Mouse (Mus musculus): ENCODE data around the gene Tex48.

The Tex48 gene

GRCm38 (mm10) chr4:63594459-63595110 lies 27.6 kb downstream of the Tex48 start:
- DNase-seq (ENCODE audit: low spot score in 2 of 2), result no peak

- DNase-seq (ENCODE audit: low spot score in 2 of 2), result no peak
These were observed 31.7 kb downstream of the Tex48 start for GRCm38 (mm10) chr4:63590538-63590937.

GRCm38 (mm10) chr4:63589987-63590386 lies 32.2 kb downstream of the Tex48 start:
- no peak for DNase-seq (ENCODE audit: low spot score in 2 of 2)

- DNase-seq (ENCODE audit: low spot score in 2 of 2), result no peak
These were observed 36.0 kb downstream of the Tex48 start for GRCm38 (mm10) chr4:63586240-63586639.

- no peak for DNase-seq (ENCODE audit: low spot score in 2 of 2)
These were observed 37.0 kb downstream of the Tex48 start for GRCm38 (mm10) chr4:63585216-63585615.

- DNase-seq (ENCODE audit: low spot score in 2 of 2), result no peak
These were observed 39.6 kb downstream of the Tex48 start for GRCm38 (mm10) chr4:63582580-63582979.

- DNase-seq (ENCODE audit: low spot score in 2 of 2), result no peak
These were observed 42.1 kb downstream of the Tex48 start for GRCm38 (mm10) chr4:63580078-63580477.

- no peak for DNase-seq (ENCODE audit: low spot score in 2 of 2)
These were observed 42.6 kb downstream of the Tex48 start for GRCm38 (mm10) chr4:63579649-63580048.

- no peak for DNase-seq (ENCODE audit: low spot score in 2 of 2)
These were observed 49.6 kb downstream of the Tex48 start for GRCm38 (mm10) chr4:63572621-63573020.

GRCm38 (mm10) chr4:63570208-63570781 lies 51.9 kb downstream of the Tex48 start:
- no peak for DNase-seq (ENCODE audit: low spot score in 2 of 2)

- no peak for DNase-seq (ENCODE audit: low spot score in 2 of 2)
These were observed 52.9 kb downstream of the Tex48 start for GRCm38 (mm10) chr4:63569322-63569721.

GRCm38 (mm10) chr4:63567712-63568390 lies 54.4 kb downstream of the Tex48 start:
- DNase-seq (ENCODE audit: low spot score in 2 of 2), result no peak

- no peak for DNase-seq (ENCODE audit: low spot score in 2 of 2)
These were observed 59.5 kb downstream of the Tex48 start for GRCm38 (mm10) chr4:63562742-63563141.

- DNase-seq (ENCODE audit: low spot score in 2 of 2), result peak; percentile 62 to 64
These were observed 60.2 kb downstream of the Tex48 start for GRCm38 (mm10) chr4:63561861-63562675.

GRCm38 (mm10) chr4:63560079-63560478 lies 62.1 kb downstream of the Tex48 start:
- DNase-seq (ENCODE audit: low spot score in 2 of 2), result peak; percentile 18 to 29

- peak; percentile 14 to 15 for DNase-seq (ENCODE audit: low spot score in 2 of 2)
These were observed 63.0 kb downstream of the Tex48 start for GRCm38 (mm10) chr4:63559127-63559697.

- peak; percentile 68 to 77 for DNase-seq (ENCODE audit: low spot score in 2 of 2)
These were observed 63.7 kb downstream of the Tex48 start, which contains the start of gene Tmem268 for GRCm38 (mm10) chr4:63558407-63559081. Gene Tmem268 (plus strand): TSS chr4:63558781.

GRCm38 (mm10) chr4:63557124-63558059 lies 64.8 kb downstream of the Tex48 start:
- DNase-seq (ENCODE audit: low spot score in 2 of 2), result no peak
